Mouse (Mus musculus) CD4-positive, CD25-positive, alpha-beta regulatory T cell, adult 2 months (primary cell): Measurements from ENCODE around the gene Pip5k1b.

ENCODE experiments used
- DNase-seq: peaks from one replicate; pipeline ENCODE4 v3.0.0-alpha.2; 2012; ENCODE audit warnings: low read depth, low spot score

Gene Pip5k1b

GRCm38 (mm10) chr19:24518384-24518783 lies 37.3 kb downstream of the Pip5k1b start:
- no peak for DNase-seq

GRCm38 (mm10) chr19:24517057-24517456 lies 38.6 kb downstream of the Pip5k1b start:
- no peak for DNase-seq

- no peak for DNase-seq
Measured at GRCm38 (mm10) chr19:24515941-24516340, 39.7 kb downstream of the Pip5k1b start.

- DNase-seq = no peak
Measured at GRCm38 (mm10) chr19:24514661-24515642, 40.7 kb downstream of the Pip5k1b start.

- DNase-seq = no peak
Measured at GRCm38 (mm10) chr19:24513105-24513843, 42.4 kb downstream of the Pip5k1b start.

GRCm38 (mm10) chr19:24511939-24512338 lies 43.7 kb downstream of the Pip5k1b start:
- no peak for DNase-seq

GRCm38 (mm10) chr19:24509391-24509790 lies 46.3 kb downstream of the Pip5k1b start:
- DNase-seq = no peak

GRCm38 (mm10) chr19:24508087-24508767 lies 47.4 kb downstream of the Pip5k1b start:
- no peak for DNase-seq

- no peak for DNase-seq
Measured at GRCm38 (mm10) chr19:24502736-24503421, 52.8 kb downstream of the Pip5k1b start.

GRCm38 (mm10) chr19:24501525-24501924 lies 54.1 kb downstream of the Pip5k1b start:
- no peak for DNase-seq

- no peak for DNase-seq
Measured at GRCm38 (mm10) chr19:24500431-24500830, 55.2 kb downstream of the Pip5k1b start.

GRCm38 (mm10) chr19:24499291-24499690 lies 56.4 kb downstream of the Pip5k1b start:
- no peak for DNase-seq

- no peak for DNase-seq
Measured at GRCm38 (mm10) chr19:24493887-24494286, 61.8 kb downstream of the Pip5k1b start.

- DNase-seq = no peak
Measured at GRCm38 (mm10) chr19:24491824-24492223, 63.8 kb downstream of the Pip5k1b start.

GRCm38 (mm10) chr19:24490275-24490674 lies 65.4 kb downstream of the Pip5k1b start:
- no peak for DNase-seq

- DNase-seq = no peak
Measured at GRCm38 (mm10) chr19:24486433-24487296, 69.0 kb downstream of the Pip5k1b start.

GRCm38 (mm10) chr19:24484612-24485194 lies 71.0 kb downstream of the Pip5k1b start:
- no peak for DNase-seq

GRCm38 (mm10) chr19:24480916-24481315 lies 74.8 kb downstream of the Pip5k1b start:
- no peak for DNase-seq

GRCm38 (mm10) chr19:24476929-24477882 lies 78.5 kb downstream of the Pip5k1b start, which contains the start of gene Fam122a:
Gene Fam122a, minus strand, starts transcription at chr19:24477356.
- DNase-seq = peak; percentile 97
